Mouse (Mus musculus): ENCODE results near the gene Neurod2.

Gene Neurod2

DNA sequence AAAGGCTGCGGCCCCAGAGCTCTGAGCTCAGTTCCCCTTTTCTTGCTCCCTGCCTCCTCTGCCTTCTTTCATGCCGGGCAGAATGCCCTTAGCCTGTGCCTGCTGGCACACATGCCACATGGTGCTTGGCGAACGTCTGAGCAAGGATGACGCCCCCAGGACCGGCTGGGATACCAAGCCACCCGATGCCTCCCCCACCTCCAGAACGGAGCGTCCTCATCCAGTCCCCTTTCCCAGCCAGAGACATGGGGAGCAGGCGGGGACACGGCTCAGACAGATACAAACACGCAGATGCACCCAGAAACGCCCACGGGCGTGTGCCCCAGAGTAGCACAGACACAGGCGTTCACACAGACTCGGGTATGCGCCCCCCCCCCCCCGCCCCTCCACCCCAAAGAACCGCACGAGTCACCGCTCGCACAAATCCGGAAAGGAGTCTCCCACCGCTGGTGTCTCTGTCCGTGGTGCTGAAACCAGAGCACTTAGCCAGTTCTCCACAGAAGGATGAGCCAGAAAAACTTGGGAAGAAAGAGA is 15.6 kb downstream of the Neurod2 start:
- peak; percentile 78 for DNase-seq

DNA sequence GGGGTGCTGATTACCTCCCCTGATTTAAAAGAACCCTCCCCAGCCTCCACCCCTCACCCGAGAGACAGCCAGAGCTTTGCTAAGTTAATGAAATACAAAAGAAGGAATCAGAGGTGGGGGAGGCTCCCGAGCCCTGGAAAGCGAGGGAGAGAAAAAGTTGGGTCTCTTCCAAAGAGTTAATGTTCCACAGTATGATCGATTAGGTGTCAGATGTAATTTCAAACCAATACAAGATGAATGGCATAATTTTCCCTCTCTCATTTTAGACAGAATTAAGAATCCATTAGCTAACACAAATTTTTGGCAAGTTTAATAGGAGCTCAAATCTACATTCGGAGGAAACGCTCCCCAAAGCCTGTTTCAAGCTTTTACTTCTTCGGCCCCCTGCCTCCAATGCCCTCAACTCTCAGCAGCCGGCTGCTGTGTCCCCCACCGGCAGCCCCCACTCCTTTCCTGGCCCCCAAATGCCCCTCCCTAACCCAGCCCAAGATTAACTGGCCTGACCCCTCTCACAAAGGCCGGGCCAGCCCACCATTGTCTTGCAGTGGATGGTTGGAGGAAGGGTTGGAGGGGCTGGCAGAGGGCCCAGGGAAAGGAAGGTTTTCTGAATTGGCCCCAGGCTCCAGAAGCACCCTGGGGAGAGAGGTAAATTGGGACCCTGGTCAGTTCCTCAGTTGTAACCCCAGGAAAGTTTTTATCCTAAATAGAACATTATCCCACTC is 30.8 kb downstream of the Neurod2 start:
- DNase-seq = peak; percentile 36

DNA sequence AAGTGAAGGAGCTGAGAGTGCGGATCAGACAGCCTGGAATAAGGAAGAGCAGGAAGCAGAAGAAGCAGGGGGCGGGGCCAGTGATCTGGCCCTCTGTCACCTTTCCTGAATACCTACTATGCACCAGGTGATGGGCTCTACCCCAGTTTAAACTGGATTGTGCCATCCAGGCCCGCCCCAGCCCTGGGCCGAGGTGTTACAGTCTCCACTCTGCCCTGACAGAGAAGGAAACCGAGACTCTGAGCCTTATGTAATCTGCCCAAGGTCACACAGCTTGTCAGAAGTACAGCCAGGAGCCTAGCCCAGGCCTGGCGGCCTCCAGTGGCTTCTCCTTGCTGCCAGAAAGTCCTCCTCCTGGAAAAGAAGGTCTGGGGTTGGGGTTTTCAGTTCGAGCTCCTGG is 31.7 kb downstream of the Neurod2 start:
- DNase-seq = peak; percentile 60

DNA sequence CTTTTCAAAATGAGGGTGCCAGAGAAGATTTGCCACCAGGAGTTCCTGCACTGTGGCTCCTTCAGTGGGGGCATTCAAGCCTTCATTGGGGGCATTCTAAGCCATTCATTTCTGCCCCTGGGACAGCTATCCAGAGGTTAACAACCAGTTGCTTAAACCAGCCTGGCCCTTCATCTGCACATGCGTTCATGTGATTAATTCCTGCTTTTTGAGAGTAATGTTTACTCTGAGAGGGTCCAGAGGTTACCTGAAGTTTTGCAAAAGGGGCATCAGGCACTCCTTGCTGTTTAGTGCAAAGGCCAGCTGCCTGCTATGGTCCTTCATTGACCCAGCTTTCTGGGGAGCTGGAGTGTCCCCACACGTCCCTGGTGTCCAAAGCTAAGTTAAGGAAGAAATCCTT is 32.5 kb downstream of the Neurod2 start:
- no peak for DNase-seq

DNA sequence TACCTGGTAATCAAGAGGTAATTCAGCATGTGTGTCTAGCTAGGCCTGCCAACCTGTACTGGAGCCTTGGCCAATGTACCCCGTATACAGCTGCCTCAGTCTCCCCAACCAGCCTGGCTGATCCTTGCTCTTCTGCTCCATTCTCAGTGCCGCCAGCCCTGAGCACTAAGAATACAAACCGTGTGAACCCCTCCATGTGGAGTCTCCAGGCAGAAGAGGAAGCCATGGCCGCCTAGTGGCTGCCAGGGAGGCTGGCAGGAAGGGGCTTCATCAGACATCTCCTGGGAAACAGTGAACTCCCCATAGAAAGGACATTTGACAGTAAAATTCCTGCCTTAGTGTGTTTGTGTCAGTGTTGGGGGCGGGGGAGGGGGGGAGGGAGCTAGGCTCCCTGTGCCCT is 33.2 kb downstream of the Neurod2 start:
- DNase-seq = peak; percentile 59

DNA sequence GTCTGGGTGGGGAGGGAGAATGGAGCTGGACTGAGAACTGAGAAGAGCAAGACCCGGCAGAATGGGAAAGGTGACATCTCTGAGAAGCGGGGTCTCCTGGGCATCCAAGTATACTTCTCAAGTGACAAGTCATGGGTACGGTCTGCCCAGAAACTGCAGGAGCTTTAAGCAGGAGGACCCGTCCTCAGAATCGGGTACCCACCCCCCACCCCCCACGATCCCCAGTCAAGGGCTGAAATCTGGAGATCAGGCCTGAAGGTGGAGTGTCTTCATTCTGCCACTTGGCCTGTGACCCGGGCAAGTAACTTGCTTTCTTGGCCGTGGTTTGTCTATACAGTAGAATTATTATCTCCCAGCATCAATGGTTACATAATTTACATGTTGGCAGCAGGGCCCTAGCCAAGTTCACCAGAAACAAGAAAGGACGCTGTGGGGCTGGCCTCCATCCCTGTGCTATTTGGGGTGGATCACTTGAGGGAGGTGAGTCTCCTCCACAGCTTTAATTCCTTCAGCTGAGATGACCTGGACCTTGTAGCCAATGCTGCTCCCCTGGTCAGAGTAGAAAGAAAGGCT is 34.3 kb downstream of the Neurod2 start:
- DNase-seq = peak; percentile 82

DNA sequence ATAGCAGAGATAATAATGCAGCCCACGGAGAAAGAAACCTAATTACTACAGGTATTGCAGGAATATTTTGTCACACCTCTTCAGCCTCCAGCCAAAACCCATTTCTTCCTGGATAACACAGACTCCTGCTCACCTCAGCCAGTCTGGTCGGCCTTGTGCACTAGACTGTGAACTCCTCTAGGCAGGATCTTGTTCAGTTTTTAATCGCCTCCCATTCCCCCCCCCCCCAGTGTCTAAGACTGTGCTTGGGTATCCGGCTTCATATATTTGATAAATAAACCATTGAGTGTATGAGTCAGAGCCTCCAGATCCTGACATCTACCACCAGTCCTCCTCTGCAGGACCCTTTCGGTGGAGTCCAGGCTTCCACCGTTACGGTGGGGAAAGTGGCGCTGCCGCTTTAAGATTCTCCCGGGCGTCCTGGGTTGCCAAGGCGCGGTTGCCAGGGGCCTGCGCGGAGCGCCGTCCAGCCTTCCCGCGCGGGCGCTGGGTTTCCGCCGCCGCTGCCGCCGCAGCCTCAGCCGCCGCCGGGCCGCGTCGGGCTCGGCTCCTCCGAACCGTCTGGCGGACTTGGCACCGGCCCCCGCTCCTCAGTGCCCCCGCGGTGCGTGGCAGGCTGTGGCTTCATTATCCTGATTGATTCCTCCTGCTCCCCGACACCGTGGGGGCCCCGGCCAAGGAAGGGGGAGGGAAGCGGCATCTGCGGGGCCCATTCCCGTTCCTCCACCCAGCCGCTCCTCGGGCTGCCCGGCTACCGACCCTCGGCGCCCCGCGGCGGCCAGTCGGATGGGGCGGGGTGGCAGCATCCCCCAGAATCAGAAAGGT is 35.0 kb downstream of the Neurod2 start:
- DNase-seq = peak; percentile 96

DNA sequence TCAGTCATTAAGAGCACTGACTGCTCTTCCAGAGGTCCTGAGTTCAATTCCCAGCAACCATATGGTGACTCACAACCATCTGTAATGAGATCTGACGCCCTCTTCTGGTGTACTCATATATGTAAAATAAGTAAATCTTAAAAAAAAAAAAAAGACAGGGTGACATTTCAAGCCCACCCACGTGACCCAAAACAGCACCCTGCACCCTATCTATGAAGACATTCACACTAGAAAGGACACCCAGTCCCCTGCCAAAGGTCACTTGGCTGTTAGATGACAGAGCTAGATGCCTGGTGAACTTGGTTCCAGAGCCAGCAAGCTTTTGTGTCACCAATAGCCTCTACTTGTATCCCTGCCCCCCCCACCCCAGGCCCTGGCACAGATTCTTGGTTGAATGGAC is 36.4 kb downstream of the Neurod2 start:
- DNase-seq = peak; percentile 56

DNA sequence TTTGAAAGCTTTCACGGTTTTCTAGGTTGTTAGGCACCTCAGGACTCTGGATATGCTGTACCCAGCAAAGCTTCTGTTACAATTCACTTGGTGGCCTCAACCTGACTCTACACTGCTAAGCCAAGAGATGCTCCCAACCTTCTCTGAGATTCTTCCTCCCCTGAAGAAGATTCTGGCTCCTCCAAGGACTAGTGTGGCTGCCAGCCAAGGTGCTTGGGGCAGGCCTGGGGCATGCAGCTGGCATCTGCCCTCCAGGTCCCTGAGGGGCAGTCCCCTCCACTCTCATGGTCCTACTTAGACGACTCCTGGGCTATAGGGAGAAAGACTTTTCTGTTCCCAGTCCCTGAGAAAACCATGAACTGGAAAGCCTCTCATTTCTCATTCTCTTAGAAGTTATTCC is 38.5 kb downstream of the Neurod2 start:
- peak; percentile 39 for DNase-seq

DNA sequence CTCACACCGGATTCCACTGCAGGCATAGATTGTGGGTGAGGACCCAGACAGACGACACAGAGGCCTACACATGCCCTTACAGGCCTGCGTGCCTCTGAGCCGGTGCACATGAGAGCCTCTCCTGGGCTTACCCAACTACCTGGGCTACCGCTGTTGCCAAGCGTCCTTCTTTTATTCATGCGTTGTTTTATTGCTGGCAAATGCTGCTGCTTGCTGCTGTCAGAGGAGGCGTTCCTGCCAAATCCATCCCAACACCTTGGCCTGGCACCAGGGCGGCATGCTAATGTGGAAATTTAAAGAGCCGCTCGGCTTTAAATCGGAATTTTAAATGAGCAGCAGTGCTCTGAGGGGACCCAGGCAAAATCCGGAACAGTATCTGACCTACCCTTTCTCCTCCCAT is 39.6 kb downstream of the Neurod2 start:
- peak; percentile 48 for DNase-seq

DNA sequence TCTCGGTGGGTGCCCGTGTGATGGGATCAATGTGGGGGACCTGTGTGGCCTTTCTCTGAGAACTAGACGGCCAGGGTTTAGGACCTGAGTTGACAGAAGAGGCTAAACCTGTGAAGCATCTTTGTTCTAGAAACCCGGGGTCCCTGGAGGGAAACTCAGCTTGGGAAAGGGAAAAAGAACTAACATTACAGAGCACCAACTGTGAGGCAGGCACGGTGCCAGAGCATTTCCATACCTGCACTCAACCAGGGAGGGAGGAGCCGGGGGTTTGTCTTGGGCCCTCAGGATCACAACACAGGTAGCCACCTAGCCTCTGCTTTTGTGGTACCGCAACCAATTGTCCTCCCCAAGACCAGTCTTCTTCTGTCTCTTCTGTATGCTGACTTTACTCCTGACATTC is 41.5 kb downstream of the Neurod2 start:
- DNase-seq = peak; percentile 13

DNA sequence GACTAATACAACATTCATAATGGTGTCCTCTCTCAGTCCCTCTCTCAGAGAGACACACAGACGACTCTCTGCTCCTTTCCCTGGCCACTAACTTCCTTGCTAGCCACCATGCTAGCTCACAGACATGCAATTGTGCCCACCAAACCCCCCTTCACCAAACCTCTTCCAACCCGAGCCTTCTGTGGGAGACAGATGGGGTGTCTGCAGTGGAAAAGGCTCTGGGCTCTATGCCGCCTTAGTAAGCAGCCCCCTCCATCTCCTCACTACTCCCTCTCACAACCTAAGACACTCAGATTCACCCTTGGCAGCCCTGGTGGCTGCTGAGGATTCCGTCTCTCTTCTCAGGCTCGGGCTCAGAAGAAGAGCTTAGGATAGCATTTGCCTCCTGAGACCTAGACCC is 41.9 kb downstream of the Neurod2 start:
- DNase-seq = no peak

DNA sequence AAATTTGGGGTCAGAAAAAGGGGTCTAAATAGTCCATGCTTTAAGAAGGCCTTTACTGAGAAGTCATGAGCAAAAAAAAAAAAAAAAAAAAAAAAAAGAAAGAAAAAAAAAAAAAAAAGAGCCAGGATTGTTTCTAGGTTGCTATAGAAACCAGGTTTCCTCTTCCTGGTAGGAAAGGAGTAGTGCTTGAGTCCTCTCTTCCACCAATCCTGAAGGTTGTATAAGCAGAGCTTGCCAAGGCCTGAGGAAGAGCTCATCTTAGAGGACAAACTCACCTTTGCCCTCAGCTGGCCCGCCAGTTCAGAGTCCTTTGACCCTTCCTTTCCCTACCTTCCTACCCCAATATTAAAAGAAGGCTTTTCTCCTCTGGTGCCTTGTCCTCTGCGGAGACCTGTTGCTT is 44.1 kb downstream of the Neurod2 start:
- no peak for DNase-seq

DNA sequence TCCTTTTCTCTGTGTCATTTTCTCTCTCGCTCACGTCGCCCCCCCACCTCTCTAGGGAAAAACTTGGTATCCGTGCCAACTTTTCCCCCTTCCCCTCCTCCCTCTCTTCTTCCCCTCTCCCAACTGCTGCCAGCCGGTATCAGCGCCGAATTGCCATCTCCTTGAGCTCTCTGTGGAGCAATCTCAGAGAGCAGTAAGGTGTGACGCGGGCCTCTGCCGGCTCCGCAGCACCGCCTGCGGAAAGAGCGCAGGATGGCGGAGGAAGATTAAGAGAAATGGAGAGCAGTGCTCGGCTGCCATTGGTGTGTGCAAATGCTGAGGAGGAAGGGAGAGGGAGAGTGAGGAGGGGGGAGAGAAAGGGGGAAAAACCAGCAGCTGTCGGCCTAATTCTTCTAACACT is 45.2 kb downstream of the Neurod2 start:
- peak; percentile 63 for DNase-seq

DNA sequence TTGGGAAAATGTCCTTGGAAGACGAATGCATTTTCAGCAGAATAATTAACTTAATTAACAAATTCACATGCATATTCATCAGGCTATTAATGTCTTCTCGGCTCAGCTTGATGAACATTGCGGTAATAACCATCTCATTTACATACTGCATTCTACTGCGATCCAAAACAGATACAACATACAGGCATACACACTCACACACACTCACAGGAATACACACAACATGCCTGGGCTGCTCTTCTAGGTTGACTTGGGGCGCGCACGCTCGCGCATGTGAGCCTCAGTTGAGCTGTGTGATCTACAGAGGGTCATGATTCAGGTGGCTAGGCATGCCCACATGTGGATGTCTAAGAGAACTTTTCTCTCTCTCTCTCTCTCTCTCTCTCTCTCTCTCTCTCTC is 45.7 kb downstream of the Neurod2 start:
- DNase-seq = peak; percentile 18

All from cerebellum, adult 9-11 months (tissue).